Mouse (Mus musculus): Measurements from ENCODE around the gene Flad1.

Gene Flad1

GRCm38 (mm10) chr3:89425876-89426275 lies 14.2 kb upstream of the Flad1 start:
- no peak for DNase-seq

GRCm38 (mm10) chr3:89425141-89425525 lies 13.5 kb upstream of the Flad1 start:
- no peak for DNase-seq

DNA sequence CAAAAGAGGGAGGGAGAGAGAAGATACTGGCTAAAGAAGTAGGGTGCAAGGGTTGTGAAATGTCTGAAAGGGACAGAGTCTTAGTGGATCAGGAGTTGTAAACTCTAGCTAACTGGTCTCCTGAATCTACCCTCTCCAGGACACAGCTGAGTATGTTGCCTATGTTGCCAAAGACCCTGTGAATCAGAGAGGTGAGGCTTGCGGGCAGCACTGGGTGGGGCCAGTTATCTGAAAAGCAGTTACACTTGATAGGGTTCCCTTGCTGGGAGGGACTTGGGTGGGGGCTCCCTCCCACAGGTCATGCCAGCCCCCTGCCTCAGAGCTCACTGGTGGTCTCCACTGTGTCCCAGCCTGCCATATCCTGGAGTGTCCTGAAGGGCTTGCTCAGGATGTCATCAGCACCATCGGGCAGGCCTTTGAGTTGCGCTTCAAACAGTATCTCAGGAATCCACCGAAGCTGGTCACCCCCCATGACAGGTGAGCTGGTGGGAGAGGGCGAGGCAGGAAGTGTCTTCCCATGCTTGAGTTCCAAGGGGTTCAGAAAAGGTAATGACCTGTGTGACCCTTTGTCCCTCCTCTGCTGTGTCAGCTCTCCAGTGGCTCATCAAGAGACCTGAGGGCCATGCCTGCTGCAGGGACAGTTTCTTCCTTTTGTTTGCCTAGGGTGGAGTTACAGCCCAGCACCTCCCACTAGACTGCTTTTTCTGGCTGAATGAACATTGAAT lies 12.9 kb upstream of the Flad1 start:
- DNase-seq, result no peak

DNA sequence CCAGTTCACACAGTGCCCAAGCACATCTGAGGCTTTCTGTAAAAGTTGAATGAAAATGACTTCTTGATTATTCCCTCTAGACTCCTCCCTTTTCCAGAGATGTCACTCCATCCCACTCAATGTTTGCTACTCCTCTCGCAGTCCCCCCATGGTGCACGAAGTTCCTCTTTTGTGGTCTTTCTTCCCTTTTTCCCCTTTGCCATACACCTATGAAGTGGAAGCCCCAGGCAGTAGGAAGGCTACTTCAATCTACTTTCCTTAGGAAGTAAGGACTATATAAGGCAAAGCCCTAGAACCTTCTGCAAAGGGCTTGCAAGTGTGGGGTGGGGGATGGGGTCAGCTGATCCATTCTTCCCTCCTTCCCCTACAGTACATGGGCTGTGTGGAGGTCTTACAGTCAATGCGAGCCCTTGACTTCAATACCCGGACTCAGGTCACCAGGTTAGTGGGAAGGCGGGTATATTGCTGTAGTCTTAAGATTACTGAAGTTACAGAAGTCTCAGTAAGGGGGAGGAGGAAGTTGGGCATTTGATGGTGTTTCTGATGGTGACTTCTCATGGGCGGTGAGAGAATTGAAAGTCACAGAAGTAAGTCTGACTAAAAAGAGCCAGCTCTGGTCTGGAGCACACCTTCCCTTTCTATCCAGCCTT lies 11.0 kb upstream of the Flad1 start:
- DNase-seq, result no peak

- DNase-seq, result no peak
These were observed 10.3 kb upstream of the Flad1 start for GRCm38 (mm10) chr3:89421810-89422473.

DNA sequence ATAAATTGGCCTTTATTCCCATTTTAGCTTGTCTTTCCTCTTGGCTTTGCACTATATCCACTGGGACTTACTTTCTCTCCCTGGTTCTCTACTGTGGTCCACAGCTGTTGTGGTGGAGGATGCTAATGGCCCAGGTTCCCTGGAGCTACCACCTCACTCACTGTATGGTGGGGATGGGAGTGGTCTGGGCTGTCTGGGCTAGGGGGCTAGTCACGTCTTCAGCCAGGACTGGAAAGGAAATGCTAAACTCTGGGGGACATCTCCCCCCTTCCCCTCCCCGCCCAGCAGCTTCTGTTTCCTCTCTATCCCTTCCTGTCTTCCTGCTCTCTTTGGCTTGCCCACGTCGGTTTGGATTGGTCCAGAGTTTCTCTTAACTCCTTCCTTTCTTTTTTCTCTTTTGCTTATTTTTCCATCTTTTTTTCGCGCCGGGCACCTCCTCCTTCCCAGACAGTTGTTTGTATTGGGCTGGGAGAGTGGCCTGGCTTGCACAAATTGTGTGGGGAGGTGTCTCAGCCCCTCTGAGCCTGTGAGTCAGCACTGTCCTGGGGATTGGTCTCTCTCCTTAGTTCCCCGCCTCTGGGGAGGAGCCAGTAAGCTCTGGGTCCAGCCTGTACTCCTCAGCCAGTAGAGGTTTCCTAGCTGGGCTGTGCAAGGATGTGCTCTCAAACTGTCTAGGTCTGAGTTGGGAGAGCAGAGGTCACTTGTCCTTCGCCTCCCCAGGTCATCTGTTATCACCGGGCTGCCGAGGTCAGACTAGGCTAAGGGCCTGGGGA lies 9.5 kb upstream of the Flad1 start:
- peak; percentile 83 for DNase-seq

DNA sequence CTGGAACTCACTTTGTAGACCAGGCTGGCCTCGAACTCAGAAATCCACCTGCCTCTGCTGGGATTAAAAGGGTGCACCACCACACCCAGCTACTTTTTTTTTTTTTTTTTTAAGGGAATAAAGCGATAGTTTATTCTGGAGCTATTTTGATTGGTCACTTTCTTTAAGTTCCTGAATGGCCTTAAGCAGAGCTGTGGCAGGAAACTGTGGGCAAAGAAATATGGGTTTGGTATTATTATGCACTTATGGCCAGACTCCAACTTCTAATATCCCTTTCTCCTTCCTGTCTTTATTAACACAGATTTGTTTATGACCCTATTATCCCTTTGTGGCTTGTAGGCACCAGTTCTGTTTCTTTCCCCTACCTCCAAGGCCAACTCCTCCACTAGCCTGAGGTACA lies 8.8 kb upstream of the Flad1 start:
- no peak for DNase-seq

DNA sequence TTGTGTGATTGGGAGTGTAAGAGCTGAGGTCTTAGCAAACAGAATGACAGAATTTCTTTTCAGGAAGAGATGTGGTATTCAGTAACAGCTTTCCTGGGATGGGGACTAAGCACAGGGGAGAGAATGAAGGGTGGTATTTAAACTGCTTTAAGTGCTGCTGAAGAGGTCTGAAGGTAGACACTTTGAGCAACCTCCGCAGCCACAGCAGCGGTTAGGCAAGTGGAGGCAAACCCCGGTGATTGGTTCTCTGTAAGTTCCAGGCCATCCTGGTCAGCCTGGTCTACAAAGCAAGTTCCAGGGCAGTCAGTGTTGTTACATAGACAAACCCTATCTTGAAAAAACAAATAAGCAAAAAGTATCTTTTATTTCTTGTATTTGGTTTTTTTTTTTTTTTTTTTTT lies 8.3 kb upstream of the Flad1 start:
- no peak for DNase-seq

DNA sequence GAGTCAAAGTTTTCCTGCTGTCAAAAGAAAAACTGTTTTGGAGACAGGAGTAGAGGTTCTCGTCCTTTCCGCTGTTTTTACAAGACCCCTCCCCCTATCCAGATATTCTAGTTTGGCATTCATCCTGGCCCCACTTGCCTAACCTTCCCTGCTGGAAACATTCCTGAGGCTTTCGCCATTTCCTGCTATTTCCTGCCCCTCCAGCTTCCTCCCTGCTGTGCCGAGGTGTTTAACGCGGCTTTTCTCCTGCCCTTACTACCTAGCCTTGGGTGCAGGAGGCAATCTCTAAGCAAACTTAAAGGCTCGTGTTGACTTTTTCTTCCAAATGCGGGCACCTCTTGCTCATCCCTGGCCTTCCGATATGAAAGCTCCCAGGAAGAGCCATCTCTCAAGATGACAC lies 7.9 kb upstream of the Flad1 start:
- no peak for DNase-seq

GRCm38 (mm10) chr3:89418861-89419250 lies 7.2 kb upstream of the Flad1 start:
- no peak for DNase-seq

GRCm38 (mm10) chr3:89418170-89418860 lies 6.6 kb upstream of the Flad1 start, which contains the start of the genes Cks1b and Shc1:
TSS of gene Cks1b (minus strand) at chr3:89418383.
TSS of gene Shc1 (plus strand) at chr3:89418443.
- peak; percentile 98 for DNase-seq

GRCm38 (mm10) chr3:89417840-89418169 lies 6.1 kb upstream of the Flad1 start:
- no peak for DNase-seq

DNA sequence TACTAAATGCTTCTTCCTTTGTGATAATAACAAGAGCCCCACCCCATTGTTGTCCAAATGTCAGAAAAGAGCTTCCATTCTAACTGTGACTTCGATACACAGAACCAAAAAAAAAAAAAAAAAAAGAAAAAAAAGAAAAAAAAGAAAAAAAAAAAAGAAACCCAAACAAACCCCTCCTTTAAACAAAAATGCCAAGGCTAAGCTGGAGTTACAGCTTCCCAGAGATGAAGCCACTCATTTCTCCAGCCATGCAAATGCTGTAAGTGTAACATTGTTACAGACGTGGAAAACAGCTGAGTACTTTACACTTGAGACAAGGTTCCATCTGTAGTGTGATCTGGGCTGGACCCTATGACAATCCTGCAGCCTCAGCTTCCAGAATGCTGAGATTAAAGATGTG lies 5.5 kb upstream of the Flad1 start:
- DNase-seq, result no peak

DNA sequence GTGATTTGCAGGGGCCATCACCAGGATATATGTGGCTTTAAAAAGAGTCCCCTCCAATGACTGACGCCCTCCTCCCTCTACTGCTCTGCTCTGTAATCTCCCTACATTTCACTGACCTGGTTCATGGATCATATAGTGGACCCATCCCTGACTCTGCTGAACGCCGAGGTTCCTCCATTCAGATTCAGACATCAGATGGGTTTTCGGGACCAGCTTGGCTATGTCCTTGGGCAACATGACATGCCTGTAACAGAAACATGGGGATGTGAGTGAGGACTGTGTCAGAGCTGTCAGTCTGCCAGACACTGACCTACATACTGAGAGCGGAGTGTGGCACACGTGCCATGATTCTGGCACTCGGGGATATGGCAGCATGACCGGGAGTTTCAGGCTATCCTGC lies 4.5 kb upstream of the Flad1 start:
- DNase-seq, result no peak

DNA sequence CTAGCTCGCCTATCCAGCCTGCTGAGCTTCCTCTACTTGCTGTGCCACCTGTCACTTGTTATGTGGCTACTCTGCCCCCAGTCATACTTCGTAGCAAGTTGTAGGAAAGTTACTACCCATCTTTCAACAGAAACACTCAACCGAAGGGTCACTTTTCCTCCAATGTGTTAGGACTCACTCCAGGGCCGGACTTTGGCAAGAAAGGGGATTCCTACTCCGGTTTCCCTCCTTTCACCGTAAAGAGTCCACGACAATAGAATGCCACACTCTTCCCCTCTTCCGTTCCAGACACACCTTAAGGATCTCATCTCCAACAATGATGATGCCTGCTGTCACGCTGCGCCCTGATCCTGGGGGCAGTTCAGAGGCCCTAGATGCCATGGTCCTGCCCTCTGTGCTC lies 806 bp downstream of the Flad1 start:
- DNase-seq, result no peak

- DNase-seq, result no peak
These were observed 2.0 kb downstream of the Flad1 start for GRCm38 (mm10) chr3:89409701-89410100.

DNA sequence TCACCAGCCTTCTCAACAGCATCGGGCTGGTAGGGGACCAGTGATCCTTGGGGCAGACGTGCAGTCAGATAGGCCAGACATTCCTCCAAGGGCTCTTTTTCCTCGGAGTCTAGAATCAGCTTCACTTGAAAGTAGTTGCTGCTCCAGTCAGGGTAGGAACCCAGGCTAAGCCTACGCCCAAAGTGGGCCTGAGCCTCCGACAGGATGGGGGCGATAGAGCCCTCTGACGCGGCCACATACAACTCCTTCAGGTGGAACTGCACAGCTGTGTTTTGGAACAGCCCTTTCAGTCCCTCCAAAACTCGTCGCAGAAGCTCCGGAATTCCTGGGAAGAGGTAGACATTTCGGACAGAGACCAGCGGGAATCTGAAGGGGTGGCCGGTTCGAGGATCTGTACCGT lies 3.2 kb downstream of the Flad1 start:
- no peak for DNase-seq

- DNase-seq, result no peak
These were observed 4.8 kb downstream of the Flad1 start for GRCm38 (mm10) chr3:89406887-89407286.

GRCm38 (mm10) chr3:89402693-89403092 lies 9.0 kb downstream of the Flad1 start, which contains the start of gene Lenep:
TSS of gene Lenep (minus strand) at chr3:89402793.
- DNase-seq, result no peak

GRCm38 (mm10) chr3:89401329-89401728 lies 10.3 kb downstream of the Flad1 start:
- no peak for DNase-seq

GRCm38 (mm10) chr3:89396654-89397005 lies 15.0 kb downstream of the Flad1 start:
- no peak for DNase-seq

- DNase-seq, result no peak
These were observed 15.6 kb downstream of the Flad1 start for GRCm38 (mm10) chr3:89395806-89396653.
